Mouse (Mus musculus) gastrocnemius, postnatal 14 days (tissue): ENCODE measurements around the gene Cutal. TPM values are rescaled to one million over a fixed set of nuclear protein-coding genes. Genes with fewer than 3 reads are reported as not detected.

Source experiments
- DNase-seq: peaks from one replicate; pipeline ENCODE4 v3.0.0; 2021; ENCODE audit warnings: mixed read lengths
- intact Hi-C: fragments of 180-260 bp; cut with DNase I; formaldehyde crosslinking; loops from one replicate; pipeline ENCODE4 v1.15.1; 2025; ENCODE audit warnings: low total_unique reads
- total RNA-seq, 2 experiments: library from RNA; stranded (reverse); gene quantifications; 2 replicates each; pipeline ENCODE4 v1.2.3; 2021

The Cutal gene
- total RNA-seq, 2 experiments from 2014 or later, result 0.29 to 0.49 TPM

- DNase-seq, result no peak
- intact Hi-C loops, result no loop called here
These were observed 5.9 kb downstream of the Cutal start for GRCm38 (mm10) chr2:34880054-34880453.

- DNase-seq, result no peak
- intact Hi-C loops, result no loop called here
These were observed 8.6 kb downstream of the Cutal start for GRCm38 (mm10) chr2:34882757-34883156.

GRCm38 (mm10) chr2:34883190-34883589 is 9.0 kb downstream of the Cutal start:
- DNase-seq, result no peak
- intact Hi-C loops, result no loop called here

- DNase-seq, result no peak
These were observed 10.0 kb downstream of the Cutal start for GRCm38 (mm10) chr2:34884186-34884585.

GRCm38 (mm10) chr2:34893950-34894349 is 19.8 kb downstream of the Cutal start:
- intact Hi-C loops, result no loop called here
- DNase-seq, result no peak

More at GRCm38 (mm10) chr2:34884186-34884585, 10.0 kb downstream of the Cutal start:
- intact Hi-C loops, result no loop called here

GRCm38 (mm10) chr2:34895503-34896113 is 21.4 kb downstream of the Cutal start:
- intact Hi-C loops, result no loop called here
- DNase-seq, result no peak

- DNase-seq, result no peak
- intact Hi-C loops, result no loop called here
These were observed 22.7 kb downstream of the Cutal start for GRCm38 (mm10) chr2:34896821-34897460.

GRCm38 (mm10) chr2:34897820-34898219 is 23.6 kb downstream of the Cutal start:
- no peak for DNase-seq
- intact Hi-C loops, result no loop called here

- no peak for DNase-seq
These were observed 25.5 kb downstream of the Cutal start for GRCm38 (mm10) chr2:34899682-34900081.

GRCm38 (mm10) chr2:34900412-34900811 is 26.2 kb downstream of the Cutal start:
- no peak for DNase-seq
- intact Hi-C loops, result no loop called here

More at GRCm38 (mm10) chr2:34899682-34900081, 25.5 kb downstream of the Cutal start:
- intact Hi-C loops, result no loop called here

- intact Hi-C loops, result no loop called here
- no peak for DNase-seq
These were observed 27.5 kb downstream of the Cutal start for GRCm38 (mm10) chr2:34901726-34902125.

- intact Hi-C loops, result no loop called here
- DNase-seq, result no peak
These were observed 28.5 kb downstream of the Cutal start for GRCm38 (mm10) chr2:34902731-34903130.

- intact Hi-C loops, result no loop called here
- no peak for DNase-seq
These were observed 29.0 kb downstream of the Cutal start for GRCm38 (mm10) chr2:34903191-34903590.

GRCm38 (mm10) chr2:34903652-34904405 is 29.6 kb downstream of the Cutal start:
- intact Hi-C loops, result no loop called here
- DNase-seq, result no peak

GRCm38 (mm10) chr2:34904849-34905542 is 30.8 kb downstream of the Cutal start:
- DNase-seq, result peak; percentile 99
- intact Hi-C loops, result no loop called here

GRCm38 (mm10) chr2:34906426-34906825 is 32.2 kb downstream of the Cutal start:
- no peak for DNase-seq
- intact Hi-C loops, result no loop called here

- intact Hi-C loops, result no loop called here
- DNase-seq, result peak; percentile 84
These were observed 32.8 kb downstream of the Cutal start for GRCm38 (mm10) chr2:34906861-34907604.

GRCm38 (mm10) chr2:34909719-34910118 is 35.5 kb downstream of the Cutal start:
- no peak for DNase-seq
- intact Hi-C loops, result no loop called here

- intact Hi-C loops, result no loop called here
- DNase-seq, result no peak
These were observed 37.7 kb downstream of the Cutal start for GRCm38 (mm10) chr2:34911871-34912270.
